Mouse (Mus musculus): Measurements from ENCODE around the gene Abhd8. TPM values are rescaled to one million over a fixed set of nuclear protein-coding genes. Genes with fewer than 3 reads are reported as not detected.

Abhd8 gene
- polyA plus RNA-seq, 1 experiment from 2014 or later = 30.1 TPM

GRCm38 (mm10) chr8:71476099-71476940 lies 12.9 kb upstream of the Abhd8 start:
- no peaks in the 10 kb centered on the region for H3K9me3 ChIP-seq (replicated peaks; ENCODE audit: control insufficient read depth, low read length)
- H3K9ac ChIP-seq (replicated peaks; ENCODE audit: low read length) = peak overlapping the region; percentile 73
- ATAC-seq (replicated peaks; ENCODE audit: insufficient number of reproducible peaks, low FRiP score, low TSS enrichment, low read depth) = peak; percentile 44
- peak overlapping the region; percentile 52 for H3K4me3 ChIP-seq (ENCODE audit: low read depth, low read length)
- peak overlapping the region; percentile 56 for H3K27ac ChIP-seq (replicated peaks; ENCODE audit: low read depth, low read length)
- peak; percentile 85 for DNase-seq (ENCODE audit: low spot score)
- WGBS = 0% methylated on average over 76 of the region's 121 CpGs
- peak overlapping the region; percentile 86 for H3K4me2 ChIP-seq (ENCODE audit: low read depth, low read length)
- peaks cover 9% of the 10 kb centered on the region; the same call in 1 of the 2 replicates for H3K36me3 ChIP-seq (replicated peaks; ENCODE audit: control insufficient read depth, insufficient read depth, low read depth, low read length)
- H3K27me3 ChIP-seq (ENCODE audit: control insufficient read depth, insufficient read depth, low read length) = no peaks in the 10 kb centered on the region
- peaks cover 5% of the 10 kb centered on the region; the same call in 1 of the 2 replicates for H3K4me1 ChIP-seq (ENCODE audit: control insufficient read depth, insufficient read depth, low read length)

GRCm38 (mm10) chr8:71475702-71476075 lies 12.2 kb upstream of the Abhd8 start:
- Histone ChIP-seq H3K27ac (replicated peaks; ENCODE audit: low read depth, low read length) (no peak overlapping the region), H3K4me3 (ENCODE audit: low read depth, low read length) (peak overlapping the region; percentile 52), H3K9me3 (replicated peaks; ENCODE audit: control insufficient read depth, low read length) (no peaks in the 10 kb centered on the region), H3K4me2 (ENCODE audit: low read depth, low read length) (peak overlapping the region; percentile 86), H3K9ac (replicated peaks; ENCODE audit: low read length) (peak overlapping the region; percentile 73), H3K27me3 (ENCODE audit: control insufficient read depth, insufficient read depth, low read length) (no peaks in the 10 kb centered on the region), H3K4me1 (ENCODE audit: control insufficient read depth, insufficient read depth, low read length) (peaks cover 5% of the 10 kb centered on the region; the same call in 1 of the 2 replicates), H3K36me3 (replicated peaks; ENCODE audit: control insufficient read depth, insufficient read depth, low read depth, low read length) (peaks cover 9% of the 10 kb centered on the region; the same call in 1 of the 2 replicates)
- ATAC-seq (replicated peaks; ENCODE audit: insufficient number of reproducible peaks, low FRiP score, low TSS enrichment, low read depth) (0 out of 2 replicates have a peak, but pooled peaks have one; percentile 4), DNase-seq (ENCODE audit: low spot score) (no peak)
- WGBS = 30% methylated on average over 4 of the region's 4 CpGs

- Histone ChIP-seq H3K27me3 (ENCODE audit: control insufficient read depth, insufficient read depth, low read length) (no peaks in the 10 kb centered on the region), H3K4me2 (ENCODE audit: low read depth, low read length) (no peak overlapping the region), H3K9ac (replicated peaks; ENCODE audit: low read length) (no peak overlapping the region; the same call in 1 of the 2 replicates), H3K36me3 (replicated peaks; ENCODE audit: control insufficient read depth, insufficient read depth, low read depth, low read length) (peaks cover 9% of the 10 kb centered on the region; the same call in 1 of the 2 replicates), H3K4me1 (ENCODE audit: control insufficient read depth, insufficient read depth, low read length) (peaks cover 7% of the 10 kb centered on the region; the same call in 1 of the 2 replicates), H3K9me3 (replicated peaks; ENCODE audit: control insufficient read depth, low read length) (no peaks in the 10 kb centered on the region), H3K4me3 (ENCODE audit: low read depth, low read length) (no peak overlapping the region), H3K27ac (replicated peaks; ENCODE audit: low read depth, low read length) (no peak overlapping the region)
- ATAC-seq (replicated peaks; ENCODE audit: insufficient number of reproducible peaks, low FRiP score, low TSS enrichment, low read depth) (no peak), DNase-seq (ENCODE audit: low spot score) (no peak)
- 88% methylated on average over 25 of the region's 25 CpGs for WGBS
Observed at GRCm38 (mm10) chr8:71474785-71475701, 11.6 kb upstream of the Abhd8 start.

- Histone ChIP-seq H3K36me3 (replicated peaks; ENCODE audit: control insufficient read depth, insufficient read depth, low read depth, low read length) (peaks cover 9% of the 10 kb centered on the region; the same call in 1 of the 2 replicates), H3K4me1 (ENCODE audit: control insufficient read depth, insufficient read depth, low read length) (peaks cover 12% of the 10 kb centered on the region; the same call in 1 of the 2 replicates), H3K27ac (replicated peaks; ENCODE audit: low read depth, low read length) (no peak overlapping the region), H3K4me3 (ENCODE audit: low read depth, low read length) (no peak overlapping the region), H3K27me3 (ENCODE audit: control insufficient read depth, insufficient read depth, low read length) (no peaks in the 10 kb centered on the region), H3K4me2 (ENCODE audit: low read depth, low read length) (no peak overlapping the region), H3K9me3 (replicated peaks; ENCODE audit: control insufficient read depth, low read length) (no peaks in the 10 kb centered on the region), H3K9ac (replicated peaks; ENCODE audit: low read length) (no peak overlapping the region)
- 96% methylated on average over 16 of the region's 18 CpGs for WGBS
- ATAC-seq (replicated peaks; ENCODE audit: insufficient number of reproducible peaks, low FRiP score, low TSS enrichment, low read depth) (no peak), DNase-seq (ENCODE audit: low spot score) (no peak)
Observed at GRCm38 (mm10) chr8:71474344-71474743, 10.9 kb upstream of the Abhd8 start.

GRCm38 (mm10) chr8:71472601-71473386 lies 9.3 kb upstream of the Abhd8 start:
- Histone ChIP-seq H3K4me3 (ENCODE audit: low read depth, low read length) (no peak overlapping the region), H3K9me3 (replicated peaks; ENCODE audit: control insufficient read depth, low read length) (no peaks in the 10 kb centered on the region), H3K36me3 (replicated peaks; ENCODE audit: control insufficient read depth, insufficient read depth, low read depth, low read length) (peaks cover 9% of the 10 kb centered on the region; the same call in 1 of the 2 replicates), H3K9ac (replicated peaks; ENCODE audit: low read length) (no peak overlapping the region), H3K4me1 (ENCODE audit: control insufficient read depth, insufficient read depth, low read length) (peaks cover 12% of the 10 kb centered on the region; the same call in 1 of the 2 replicates), H3K27me3 (ENCODE audit: control insufficient read depth, insufficient read depth, low read length) (no peaks in the 10 kb centered on the region), H3K27ac (replicated peaks; ENCODE audit: low read depth, low read length) (no peak overlapping the region), H3K4me2 (ENCODE audit: low read depth, low read length) (no peak overlapping the region)
- 90% methylated on average over 8 of the region's 8 CpGs for WGBS
- DNase-seq (ENCODE audit: low spot score) (no peak), ATAC-seq (replicated peaks; ENCODE audit: insufficient number of reproducible peaks, low FRiP score, low TSS enrichment, low read depth) (no peak)

GRCm38 (mm10) chr8:71471861-71472260 lies 8.4 kb upstream of the Abhd8 start:
- Histone ChIP-seq H3K9me3 (replicated peaks; ENCODE audit: control insufficient read depth, low read length) (no peaks in the 10 kb centered on the region), H3K27me3 (ENCODE audit: control insufficient read depth, insufficient read depth, low read length) (no peaks in the 10 kb centered on the region), H3K4me1 (ENCODE audit: control insufficient read depth, insufficient read depth, low read length) (peaks cover 7% of the 10 kb centered on the region; the same call in 1 of the 2 replicates), H3K4me2 (ENCODE audit: low read depth, low read length) (no peak overlapping the region), H3K9ac (replicated peaks; ENCODE audit: low read length) (no peak overlapping the region), H3K27ac (replicated peaks; ENCODE audit: low read depth, low read length) (no peak overlapping the region), H3K36me3 (replicated peaks; ENCODE audit: control insufficient read depth, insufficient read depth, low read depth, low read length) (peaks cover 9% of the 10 kb centered on the region; the same call in 1 of the 2 replicates), H3K4me3 (ENCODE audit: low read depth, low read length) (no peak overlapping the region)
- 93% methylated on average over 17 of the region's 17 CpGs for WGBS
- DNase-seq (ENCODE audit: low spot score) = no peak
- ATAC-seq (replicated peaks; ENCODE audit: insufficient number of reproducible peaks, low FRiP score, low TSS enrichment, low read depth) = no peak

GRCm38 (mm10) chr8:71470913-71471255 lies 7.4 kb upstream of the Abhd8 start:
- Histone ChIP-seq H3K9me3 (replicated peaks; ENCODE audit: control insufficient read depth, low read length) (no peaks in the 10 kb centered on the region), H3K36me3 (replicated peaks; ENCODE audit: control insufficient read depth, insufficient read depth, low read depth, low read length) (peaks cover 9% of the 10 kb centered on the region; the same call in 1 of the 2 replicates), H3K27ac (replicated peaks; ENCODE audit: low read depth, low read length) (no peak overlapping the region), H3K4me2 (ENCODE audit: low read depth, low read length) (no peak overlapping the region), H3K9ac (replicated peaks; ENCODE audit: low read length) (no peak overlapping the region), H3K4me3 (ENCODE audit: low read depth, low read length) (no peak overlapping the region), H3K4me1 (ENCODE audit: control insufficient read depth, insufficient read depth, low read length) (peaks cover 7% of the 10 kb centered on the region; the same call in 1 of the 2 replicates), H3K27me3 (ENCODE audit: control insufficient read depth, insufficient read depth, low read length) (no peaks in the 10 kb centered on the region)
- WGBS = 82% methylated on average over 5 of the region's 5 CpGs
- ATAC-seq (replicated peaks; ENCODE audit: insufficient number of reproducible peaks, low FRiP score, low TSS enrichment, low read depth) = no peak
- no peak for DNase-seq (ENCODE audit: low spot score)
